Mouse (Mus musculus): ENCODE results near the gene Mast4.

Mast4 gene

GRCm38 (mm10) chr13:103198210-103198940, 135.9 kb downstream of the Mast4 start:
- DNase-seq (ENCODE audit: low spot score in 2 of 2): no peak

DNA sequence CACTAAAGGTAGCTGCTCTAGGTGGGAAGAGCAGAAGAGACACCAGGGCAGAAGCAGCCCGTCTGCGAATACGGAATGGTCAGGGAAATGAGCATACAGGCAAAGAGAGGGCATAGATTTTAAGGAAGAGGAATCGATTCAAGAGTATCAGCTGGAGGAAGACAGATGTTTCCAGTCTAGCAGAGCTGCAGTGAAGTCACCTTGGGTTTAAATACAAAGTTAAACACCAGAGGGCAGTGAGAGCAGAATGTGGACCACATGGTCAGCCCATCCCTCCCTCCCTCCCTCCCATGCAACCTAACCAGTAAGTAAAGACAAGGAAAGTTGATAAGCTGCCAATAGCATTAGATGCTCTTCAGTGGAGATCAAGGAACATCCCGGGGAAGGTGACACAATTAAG, 138.0 kb downstream of the Mast4 start:
- DNase-seq (ENCODE audit: low spot score in 2 of 2): no peak

- DNase-seq (ENCODE audit: low spot score in 2 of 2): no peak
Measured at GRCm38 (mm10) chr13:103195847-103196246, 138.4 kb downstream of the Mast4 start.

- no peak for DNase-seq (ENCODE audit: low spot score in 2 of 2)
Measured at GRCm38 (mm10) chr13:103183566-103183965, 150.7 kb downstream of the Mast4 start.

DNA sequence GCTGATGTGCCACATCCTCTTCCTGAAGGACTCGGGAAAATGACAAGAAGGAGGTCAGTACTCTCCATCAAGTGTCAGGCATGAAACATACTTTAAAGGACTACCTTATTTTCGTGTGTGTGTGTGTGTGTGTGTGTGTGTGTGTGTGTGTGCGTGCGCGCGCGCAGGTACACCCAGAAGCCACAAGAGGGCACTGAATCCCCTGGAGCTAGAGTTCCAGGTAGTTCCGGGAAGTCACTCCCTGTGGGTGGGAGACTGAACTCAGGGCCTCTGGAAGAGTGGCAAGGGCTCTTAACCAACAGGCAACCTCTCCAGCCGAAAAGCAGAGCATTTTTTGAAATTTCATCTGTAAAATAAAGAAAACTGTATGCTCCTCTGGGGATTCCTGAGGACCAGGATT, 152.5 kb downstream of the Mast4 start:
- no peak for DNase-seq (ENCODE audit: low spot score in 2 of 2)

GRCm38 (mm10) chr13:103176871-103177270, 157.4 kb downstream of the Mast4 start:
- DNase-seq (ENCODE audit: low spot score in 2 of 2): no peak

GRCm38 (mm10) chr13:103174431-103174830, 159.9 kb downstream of the Mast4 start:
- DNase-seq (ENCODE audit: low spot score in 2 of 2): no peak

GRCm38 (mm10) chr13:103173545-103174182, 160.6 kb downstream of the Mast4 start:
- DNase-seq (ENCODE audit: low spot score in 2 of 2): peak in 1 of 2 experiments; percentile 66

GRCm38 (mm10) chr13:103151944-103152343, 182.4 kb downstream of the Mast4 start:
- no peak for DNase-seq (ENCODE audit: low spot score in 2 of 2)

- no peak for DNase-seq (ENCODE audit: low spot score in 2 of 2)
Measured at GRCm38 (mm10) chr13:103151171-103151570, 183.1 kb downstream of the Mast4 start.

GRCm38 (mm10) chr13:103150671-103151070, 183.6 kb downstream of the Mast4 start:
- peak in 1 of 2 experiments; percentile 10 for DNase-seq (ENCODE audit: low spot score in 2 of 2)

- DNase-seq (ENCODE audit: low spot score in 2 of 2): no peak
Measured at GRCm38 (mm10) chr13:103149415-103149814, 184.9 kb downstream of the Mast4 start.

DNA sequence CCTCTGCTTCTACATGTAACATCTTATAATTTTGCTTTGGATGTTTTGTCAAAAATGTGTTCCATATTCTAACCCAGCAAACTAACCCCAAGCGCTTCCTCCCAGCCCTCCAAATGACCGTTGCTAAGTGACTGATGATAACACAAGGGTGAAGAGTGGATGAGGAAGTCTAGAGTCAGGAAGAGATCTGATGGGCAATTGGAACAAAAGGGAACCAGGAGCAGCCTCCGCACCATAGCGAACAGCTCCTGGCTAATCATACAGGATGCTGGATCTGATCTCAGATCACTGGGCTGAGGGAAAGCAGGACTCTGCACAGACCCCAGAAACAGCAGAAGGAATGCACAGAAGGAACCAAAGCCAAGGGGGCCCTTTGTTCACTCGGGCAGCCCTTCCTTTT, 190.0 kb downstream of the Mast4 start:
- no peak for DNase-seq (ENCODE audit: low spot score in 2 of 2)

GRCm38 (mm10) chr13:103141304-103141703, 193.0 kb downstream of the Mast4 start:
- DNase-seq (ENCODE audit: low spot score in 2 of 2): no peak

- DNase-seq (ENCODE audit: low spot score in 2 of 2): no peak
Measured at GRCm38 (mm10) chr13:103140051-103140450, 194.2 kb downstream of the Mast4 start.

GRCm38 (mm10) chr13:103138298-103138697, 196.0 kb downstream of the Mast4 start:
- DNase-seq (ENCODE audit: low spot score in 2 of 2): no peak

GRCm38 (mm10) chr13:103135224-103135883, 198.9 kb downstream of the Mast4 start:
- DNase-seq (ENCODE audit: low spot score in 2 of 2): no peak

- no peak for DNase-seq (ENCODE audit: low spot score in 2 of 2)
Measured at GRCm38 (mm10) chr13:103131781-103132180, 202.5 kb downstream of the Mast4 start.

DNA sequence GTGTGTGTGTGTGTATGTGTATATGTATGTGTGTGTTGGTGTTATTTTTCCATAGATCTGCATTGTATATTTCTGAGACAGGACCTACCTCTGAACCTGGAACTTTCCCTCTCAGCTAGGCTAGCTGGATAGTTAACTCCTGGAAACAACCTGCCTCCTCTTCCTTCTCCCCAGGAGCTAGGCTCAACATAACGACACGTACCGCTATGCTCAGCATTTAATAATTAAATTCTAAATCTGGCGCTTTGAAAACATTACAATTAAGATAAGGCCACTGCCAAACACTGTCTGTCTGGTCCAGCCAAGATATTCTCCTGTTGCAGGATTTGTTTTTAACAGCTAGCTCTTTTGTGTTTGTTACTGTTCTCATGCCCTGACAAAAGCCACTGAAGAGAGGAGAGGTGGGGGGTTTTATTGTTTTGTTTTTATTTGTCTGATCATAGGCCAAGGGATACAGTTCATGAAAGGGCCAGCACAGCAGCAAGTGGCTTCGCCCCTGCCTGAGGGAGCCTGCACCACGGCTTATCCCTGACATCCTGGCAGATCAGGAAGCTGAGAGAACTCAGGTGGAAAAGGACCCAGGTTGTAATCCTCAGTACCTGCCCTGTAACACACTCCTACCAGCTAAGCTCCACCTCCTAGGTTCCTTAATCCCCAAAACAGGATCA, 205.0 kb downstream of the Mast4 start:
- no peak for DNase-seq (ENCODE audit: low spot score in 2 of 2)

DNA sequence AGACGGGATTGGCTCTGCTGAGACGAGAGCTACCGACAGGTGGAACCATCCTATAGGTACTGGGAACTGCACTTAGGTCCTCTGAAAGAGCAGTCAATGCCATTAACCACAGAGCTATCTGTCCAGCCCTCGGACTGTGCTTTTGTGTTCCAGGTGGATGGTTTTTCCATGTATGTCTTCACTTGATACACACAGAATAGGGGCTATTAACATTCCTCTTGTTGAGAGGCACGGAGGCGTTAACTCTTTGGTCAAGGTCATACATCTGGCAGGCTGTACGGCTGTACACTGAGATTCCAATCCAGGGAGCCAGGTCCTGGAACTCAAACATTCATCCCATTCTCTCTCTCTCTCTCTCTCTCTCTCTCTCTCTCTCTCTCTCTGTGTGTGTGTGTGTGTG, 205.6 kb downstream of the Mast4 start:
- no peak for DNase-seq (ENCODE audit: low spot score in 2 of 2)

- DNase-seq (ENCODE audit: low spot score in 2 of 2): no peak
Measured at GRCm38 (mm10) chr13:103127594-103127993, 206.7 kb downstream of the Mast4 start.

GRCm38 (mm10) chr13:103123716-103124115, 210.6 kb downstream of the Mast4 start:
- DNase-seq (ENCODE audit: low spot score in 2 of 2): no peak

Measured in frontal cortex, postnatal 14 days (tissue).